Mouse (Mus musculus) cortical plate, adult 2 months (tissue): ENCODE results near the gene Map3k3.

Experiments
- CTCF ChIP-seq: fragments of 200-500 bp; IDR thresholded peaks from 2 replicates; pipeline ENCODE4 v1.5.1; 2011; ENCODE audit warnings: mild to moderate bottlenecking, control low read depth, low read length; ENCODE audit not compliant: insufficient read depth; ENCODE audit errors: extremely low read depth
- POLR2A ChIP-seq: fragments of 200-500 bp; IDR thresholded peaks from 2 replicates; pipeline ENCODE4 v1.6.1; 2011; ENCODE audit warnings: mild to moderate bottlenecking, low read length, control low read depth; ENCODE audit not compliant: insufficient read depth; ENCODE audit errors: extremely low read depth

GRCm38 (mm10) chr11:106157154-106157553 lies 72.7 kb downstream of the Map3k3 start:
- TF ChIP-seq CTCF: no peak
- TF ChIP-seq POLR2A: 0 out of 2 replicates have a peak, but pooled peaks have one; percentile 28
